Mouse (Mus musculus) c-Kit-positive CD71-positive TER-119-negative erythroid progenitor cells, embryonic 14.5 days (primary cell): ENCODE data around the gene Usp46.
"Not testable (repeated sequence)": the region's sequence is repeated elsewhere in the genome, so short reads cannot be mapped to it uniquely, and the experiment has no call there.

Experiments used
- DNase-seq: peaks from one replicate; pipeline ENCODE4 v3.0.0-alpha.2; 2013; ENCODE audit warnings: low read depth

The Usp46 gene

DNA sequence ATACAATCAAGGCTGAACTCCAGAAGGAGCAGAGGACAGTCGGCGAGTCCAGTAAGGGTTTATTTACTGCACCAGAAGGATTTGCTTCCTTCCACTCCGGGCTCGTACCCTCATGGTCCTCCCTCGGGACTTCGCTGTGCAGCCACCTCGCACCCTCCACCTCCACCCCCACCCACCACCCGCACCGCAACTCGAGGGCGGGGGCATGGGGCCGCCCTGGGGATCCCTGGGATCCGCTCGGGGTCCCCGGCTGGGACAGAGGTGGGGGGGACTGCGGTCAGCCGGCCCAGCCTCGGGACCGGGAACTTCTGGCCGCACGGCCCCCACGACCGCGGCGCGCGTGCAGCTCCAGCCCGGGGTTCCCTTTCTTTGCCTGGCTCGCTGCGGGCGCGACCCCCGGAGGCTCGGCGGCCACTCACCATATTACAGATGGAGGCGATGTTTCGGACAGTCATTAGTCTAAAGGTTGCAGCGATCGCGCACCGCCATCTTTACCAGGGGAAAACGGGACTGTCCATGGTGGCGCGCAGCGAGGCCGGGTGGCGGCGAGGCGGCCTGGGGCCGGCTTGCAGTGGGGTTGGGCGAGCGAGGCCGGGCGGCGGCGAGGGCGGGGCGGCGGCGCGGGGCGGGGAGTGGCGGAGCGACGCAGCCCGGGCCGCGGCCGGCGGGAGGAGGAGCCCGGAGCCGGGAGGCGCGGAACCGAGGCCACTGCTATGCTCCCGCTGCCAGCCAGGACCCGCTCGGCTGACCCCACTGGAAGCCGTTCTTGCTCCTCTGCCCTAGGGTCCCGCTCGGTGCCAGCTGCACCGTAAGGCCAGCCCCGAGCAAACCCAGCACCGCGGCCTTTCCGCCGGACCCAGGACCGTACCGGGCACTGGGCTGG lies at the start of gene Usp46:
Gene Usp46 (minus strand): TSS at position 601 of the 883 bp plus-strand sequence.
- peak; percentile 54 for DNase-seq

DNA sequence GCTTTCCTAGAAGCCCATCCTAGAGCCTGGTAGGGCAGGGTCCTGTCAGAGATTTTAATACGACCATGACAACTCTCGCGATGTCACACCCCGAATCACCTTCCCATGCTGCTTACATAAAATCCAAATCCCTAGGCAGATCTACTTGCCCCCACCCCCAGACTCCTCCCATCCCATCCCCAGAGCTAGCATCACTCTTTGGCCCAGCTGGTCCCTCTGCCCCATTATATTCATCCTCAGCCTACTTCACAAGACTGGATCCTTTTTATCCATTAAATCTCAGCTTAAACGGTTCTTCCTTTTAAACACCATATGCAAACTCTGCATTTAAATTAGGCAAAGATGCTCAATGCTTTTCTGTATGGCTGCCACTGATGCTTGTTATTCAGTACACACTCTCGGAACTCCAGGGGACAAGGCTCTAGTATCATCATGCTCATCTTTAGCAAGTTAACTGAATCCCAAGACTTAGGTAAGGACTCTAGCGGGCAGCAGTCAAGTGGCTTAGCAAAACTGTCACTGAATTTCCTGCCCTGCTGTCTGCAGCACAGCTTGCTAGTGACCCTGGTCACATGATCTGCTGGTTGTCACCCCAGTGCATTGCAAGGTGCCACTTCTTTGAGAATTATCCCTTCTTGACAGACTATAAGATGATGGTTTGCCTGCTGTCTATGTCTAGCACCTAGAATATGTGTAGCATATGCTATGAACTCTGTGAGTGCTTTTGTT lies 45.9 kb upstream of the Usp46 start:
- no peak for DNase-seq

DNA sequence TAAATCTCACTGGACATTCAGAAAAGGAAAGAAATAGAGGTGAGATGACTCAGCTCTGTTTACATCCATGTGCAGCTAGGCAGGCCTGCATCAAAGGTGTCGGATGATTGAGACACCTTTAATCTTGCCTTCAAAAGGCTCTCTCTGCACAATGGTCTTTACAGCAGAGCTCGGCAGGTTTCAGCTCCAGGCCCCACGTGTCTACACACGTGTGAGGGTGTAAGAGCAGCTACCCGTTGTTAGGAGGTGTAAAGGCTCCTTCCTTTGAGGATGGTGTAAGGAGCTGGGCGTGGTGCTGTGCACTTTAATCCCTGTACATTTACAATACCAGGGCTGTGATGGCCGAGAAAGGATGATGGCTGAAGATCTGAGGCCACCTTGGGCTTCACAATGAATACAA lies 37.2 kb upstream of the Usp46 start:
- no peak for DNase-seq

DNA sequence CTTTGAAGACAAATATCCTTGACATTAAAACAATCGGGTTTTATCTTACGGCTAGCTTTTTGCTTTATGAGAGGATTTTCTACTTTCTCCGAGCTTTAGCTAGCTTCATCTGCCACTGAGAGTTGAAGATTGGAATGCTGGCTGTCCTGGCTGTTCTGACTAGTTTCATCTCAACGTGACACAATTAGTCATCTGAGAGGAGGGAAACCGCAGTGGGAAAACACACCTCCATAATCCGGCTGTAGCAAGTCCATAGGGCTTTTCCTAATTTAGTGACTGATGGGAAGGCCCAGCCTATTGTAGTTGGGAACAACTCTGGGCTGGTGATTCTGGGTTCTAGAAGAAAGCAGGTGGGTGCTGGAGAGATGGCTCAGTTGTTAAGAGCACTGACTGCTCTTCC lies 33.5 kb upstream of the Usp46 start:
- no peak for DNase-seq

DNA sequence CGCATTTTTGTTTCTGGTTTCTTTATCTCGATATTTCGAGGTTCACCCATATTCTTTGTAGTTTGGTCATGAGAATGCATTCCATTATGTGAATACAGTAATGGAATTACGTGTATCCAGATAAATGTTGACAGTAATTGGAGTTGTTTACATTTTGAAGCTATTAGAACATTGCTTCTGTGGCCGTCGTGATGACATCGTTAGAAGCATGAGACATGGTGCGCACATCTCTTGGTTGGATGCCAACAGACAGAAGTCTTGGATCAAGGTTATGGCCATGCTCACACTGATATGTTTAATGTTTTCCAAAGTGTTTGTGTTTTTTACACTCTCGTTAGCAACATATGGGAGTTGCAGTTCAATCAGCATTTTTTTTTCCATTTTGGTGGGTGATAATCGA lies 30.8 kb upstream of the Usp46 start:
- DNase-seq, result no peak

DNA sequence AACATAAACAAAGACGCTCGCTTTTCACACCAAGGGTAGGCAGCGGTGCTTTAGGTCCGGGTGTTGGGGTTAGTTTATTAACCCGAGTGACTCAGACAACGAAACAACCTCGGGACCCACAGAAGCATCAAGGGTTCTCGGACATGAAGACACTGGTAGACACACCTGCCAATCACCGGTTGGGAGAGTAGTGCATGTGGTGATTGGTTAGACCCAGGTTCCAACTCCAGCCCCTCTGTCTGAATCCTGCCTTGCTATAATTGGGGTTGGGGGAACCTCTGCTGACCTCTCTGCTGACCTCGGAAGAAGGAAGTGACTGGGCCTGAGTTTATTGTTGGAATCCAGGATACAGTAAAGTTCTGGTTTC lies 29.6 kb upstream of the Usp46 start:
- no peak for DNase-seq

DNA sequence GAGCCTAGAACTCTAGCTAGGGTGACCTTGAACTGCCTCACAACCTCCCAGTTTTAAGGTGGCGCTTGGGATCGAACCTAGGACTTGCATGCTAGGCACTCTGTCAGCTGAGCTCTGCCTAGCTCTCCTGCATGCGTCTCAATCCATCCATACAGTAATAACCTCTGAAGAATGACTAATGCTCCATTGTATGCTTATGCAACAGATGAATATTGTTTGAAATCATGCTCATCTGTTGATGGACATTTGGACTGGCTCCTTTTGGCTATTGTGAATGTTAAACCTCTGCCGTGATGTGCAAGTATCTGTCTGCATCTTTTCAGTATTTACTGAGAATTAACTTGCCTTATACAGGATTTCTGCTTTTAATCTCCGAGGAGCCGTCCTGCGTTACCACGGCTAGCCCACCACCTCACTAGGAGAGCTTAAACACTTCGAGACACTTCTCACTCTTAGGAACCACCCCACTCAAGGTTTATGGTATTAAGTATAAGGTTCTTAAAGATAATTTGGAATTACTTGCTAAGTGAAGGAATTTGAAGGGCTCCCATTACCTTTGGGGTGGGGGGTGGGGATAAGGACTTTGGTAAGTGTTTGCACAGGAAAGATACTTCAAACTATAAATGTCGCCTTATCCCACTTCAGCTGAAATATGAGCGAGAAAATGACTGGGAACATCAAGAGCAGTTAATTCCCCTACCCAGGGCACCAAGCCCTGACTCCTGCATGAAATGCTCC lies 29.1 kb upstream of the Usp46 start:
- no peak for DNase-seq

DNA sequence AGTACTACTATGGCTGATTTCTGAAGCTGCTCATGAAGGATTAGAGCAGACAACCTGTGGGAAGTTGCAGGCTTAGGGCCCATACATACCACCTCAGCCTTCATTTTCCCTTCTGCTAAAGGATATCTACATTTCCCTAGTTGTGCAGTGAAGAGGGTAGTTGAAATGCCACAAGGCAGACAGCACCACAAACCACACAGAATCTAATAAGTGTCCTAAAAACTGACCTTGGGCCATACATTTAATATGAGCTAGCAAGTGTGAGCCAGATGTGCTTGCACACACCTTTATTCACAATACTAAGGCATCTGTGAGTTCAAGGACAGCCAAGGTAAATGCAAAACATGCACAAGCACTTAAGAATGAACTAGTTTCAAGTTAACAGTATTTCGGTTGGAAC lies 27.8 kb upstream of the Usp46 start:
- no peak for DNase-seq

DNA sequence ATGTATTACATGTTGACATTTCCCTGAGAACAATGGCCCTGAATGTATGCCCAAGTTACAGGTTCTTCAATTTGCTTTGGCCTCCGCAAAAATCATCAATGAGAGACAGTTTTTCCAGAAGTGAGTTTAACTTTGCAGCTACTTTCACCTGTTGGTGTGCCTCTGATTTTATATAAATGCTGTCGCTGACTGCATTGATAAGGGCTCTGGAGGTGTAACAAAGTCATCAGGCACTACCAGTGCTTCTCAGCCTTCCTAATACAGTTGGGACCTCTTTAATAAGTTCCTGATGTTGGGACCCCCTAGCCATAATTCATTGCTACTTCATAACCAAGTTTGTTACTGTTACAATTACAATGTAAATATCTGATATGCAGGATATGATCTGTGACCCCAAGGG lies 27.4 kb upstream of the Usp46 start:
- no peak for DNase-seq

DNA sequence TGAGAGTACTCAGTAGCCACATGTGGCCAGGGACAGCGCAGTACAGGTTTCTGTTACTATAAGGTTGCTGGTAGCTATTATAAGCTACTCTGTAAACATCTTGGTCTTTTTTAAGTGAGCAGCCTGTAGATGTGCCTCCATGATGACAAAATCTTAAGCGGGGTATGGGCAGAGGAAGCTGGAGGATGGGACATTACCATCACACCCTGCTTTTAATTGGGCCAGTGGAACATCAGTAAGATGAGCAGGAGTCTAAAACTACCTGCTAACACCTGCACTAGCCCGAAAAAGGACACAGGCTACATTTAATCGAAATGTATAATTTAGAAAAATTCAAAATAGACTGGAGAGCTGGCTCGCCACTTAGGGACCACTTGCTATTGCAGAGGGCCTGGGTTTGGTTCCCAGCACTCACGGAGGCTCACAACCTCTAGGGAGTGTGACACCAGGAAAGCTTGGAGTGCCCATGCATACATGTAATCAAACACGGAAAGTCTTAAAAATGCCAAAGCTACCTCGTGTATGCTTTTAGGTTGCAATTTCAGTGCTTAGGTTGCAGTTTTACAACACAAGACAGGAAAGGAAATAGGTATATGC lies 26.7 kb upstream of the Usp46 start:
- DNase-seq, result no peak

DNA sequence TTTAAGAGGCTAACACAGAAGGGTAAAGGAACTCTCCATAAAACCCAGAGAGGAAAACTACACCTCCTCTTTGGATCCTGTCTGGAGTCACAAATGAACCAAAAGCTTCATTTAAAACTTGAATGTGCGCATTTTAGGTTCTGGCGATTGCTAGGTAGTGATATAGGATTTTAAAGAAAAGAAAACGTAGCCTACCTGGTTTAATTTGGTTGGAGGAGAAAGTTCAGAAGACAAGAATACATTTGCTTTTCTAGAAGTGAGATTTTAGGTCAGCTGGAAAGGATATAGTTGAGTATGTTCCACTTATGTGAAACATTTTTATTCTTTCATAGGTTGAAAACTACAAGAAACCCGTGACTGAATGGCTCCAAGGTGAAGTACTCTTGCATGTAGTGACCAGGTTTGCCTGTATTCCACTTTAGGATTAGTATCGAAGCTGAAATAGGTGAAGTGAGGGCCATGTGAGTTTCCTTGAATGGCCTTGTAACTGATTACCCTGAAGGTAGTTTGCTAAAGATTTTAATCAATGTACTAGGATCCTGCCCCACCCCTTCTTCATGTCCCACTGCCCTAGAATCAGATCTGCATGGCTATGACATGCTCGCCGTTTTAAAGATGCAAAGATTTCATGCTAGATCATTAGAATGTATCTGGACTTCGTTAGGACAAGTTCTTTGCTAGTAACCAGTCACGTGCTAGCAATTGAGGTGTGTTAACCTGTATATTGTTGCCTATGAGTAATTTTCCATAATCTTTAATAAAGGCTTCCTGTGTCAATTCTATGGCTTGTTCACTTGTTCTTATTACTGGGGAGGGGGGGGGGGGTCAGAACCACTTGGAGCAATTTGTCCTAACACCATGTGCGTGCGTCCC lies 25.6 kb upstream of the Usp46 start:
- no peak for DNase-seq

DNA sequence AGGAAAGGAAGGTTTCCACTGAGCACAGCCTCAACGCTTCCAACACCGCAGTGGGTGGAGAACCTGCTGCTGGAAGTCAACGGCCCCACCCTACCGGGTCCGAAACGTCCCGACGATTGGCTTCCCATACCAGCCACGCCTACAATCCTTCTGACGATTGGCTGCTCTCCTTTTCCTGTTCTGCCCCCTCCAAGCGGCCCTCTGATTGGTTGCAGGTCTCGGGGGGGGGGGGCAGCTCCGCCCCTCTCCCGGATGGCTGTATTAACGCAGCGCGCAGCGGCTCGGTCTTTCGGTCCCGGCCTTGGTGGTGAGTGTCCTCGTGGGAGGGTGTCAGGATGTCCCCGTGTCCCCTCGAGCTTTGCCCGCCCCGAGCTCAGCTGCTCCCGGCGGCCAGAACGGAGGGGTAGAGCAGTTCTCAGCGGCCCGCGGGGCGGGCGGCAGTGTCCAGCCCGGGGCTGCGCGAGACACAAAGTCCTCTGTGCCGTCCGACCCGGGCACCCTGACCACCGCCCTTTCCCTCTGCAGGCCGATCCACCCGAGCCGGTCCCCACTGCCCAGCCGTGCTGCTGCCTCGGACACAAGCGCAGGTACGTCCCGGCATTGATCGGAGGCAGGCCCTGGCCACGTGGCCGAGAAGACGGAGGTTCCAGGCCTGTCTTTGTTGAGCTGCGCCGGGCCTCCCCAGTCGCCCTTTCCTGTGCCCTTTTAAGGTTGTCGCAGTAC lies 24.8 kb upstream of the Usp46 start:
- peak; percentile 95 for DNase-seq

DNA sequence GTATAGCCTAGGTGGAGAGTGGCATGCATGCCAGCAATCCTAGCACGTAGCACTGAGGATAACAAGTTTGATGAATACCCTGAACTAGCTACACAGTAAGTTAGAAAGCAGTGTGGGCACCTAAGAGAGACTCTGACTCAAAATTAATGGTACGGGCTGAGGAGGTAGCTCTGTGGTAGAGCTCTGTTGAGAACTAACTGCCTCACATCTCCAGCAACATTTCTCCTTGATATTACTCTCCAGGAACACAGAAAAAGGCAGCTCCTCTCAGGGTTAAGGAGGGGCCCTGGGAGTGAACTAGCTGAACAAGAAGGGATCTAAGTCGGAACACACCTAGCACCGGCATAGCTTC lies 24.2 kb upstream of the Usp46 start:
- no peak for DNase-seq

DNA sequence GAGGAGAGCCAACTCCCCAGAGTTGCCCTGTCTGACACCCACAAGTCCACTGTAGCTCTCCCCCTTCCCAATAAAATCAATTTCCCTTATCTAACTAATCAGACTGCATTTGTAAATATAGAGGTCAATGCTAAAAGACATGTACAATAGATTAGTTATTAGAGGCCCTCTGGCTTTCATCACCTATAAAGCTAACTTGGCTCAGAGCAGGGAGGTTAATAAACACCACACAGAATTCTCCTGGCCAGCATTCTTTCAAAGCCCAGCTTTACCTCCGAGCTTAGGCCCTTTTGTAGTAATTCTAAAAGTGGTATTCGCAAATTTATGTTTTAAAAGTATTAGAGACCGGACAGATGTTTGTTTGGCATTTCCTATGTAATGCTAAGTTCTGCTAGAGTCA lies 21.4 kb upstream of the Usp46 start:
- DNase-seq, result no peak

DNA sequence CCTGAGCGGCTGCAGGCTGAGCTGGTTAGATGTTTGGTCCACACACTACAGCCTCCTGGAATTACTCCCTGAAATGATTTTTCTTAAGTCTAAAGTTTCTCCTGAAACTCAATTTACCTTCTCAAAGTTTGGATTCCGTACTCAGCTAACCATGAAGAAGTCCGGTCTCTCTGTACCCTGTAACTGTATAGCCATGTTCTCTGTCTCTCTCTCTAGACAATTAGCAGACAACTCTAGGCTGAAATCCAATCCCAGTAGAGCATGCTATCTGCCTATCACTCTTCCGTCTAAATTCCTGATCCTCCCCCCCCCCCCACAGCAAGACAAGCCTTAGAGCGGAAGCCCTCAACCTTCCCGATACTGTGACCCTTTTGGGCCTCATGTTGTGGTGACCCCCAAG lies 13.5 kb upstream of the Usp46 start:
- no peak for DNase-seq

DNA sequence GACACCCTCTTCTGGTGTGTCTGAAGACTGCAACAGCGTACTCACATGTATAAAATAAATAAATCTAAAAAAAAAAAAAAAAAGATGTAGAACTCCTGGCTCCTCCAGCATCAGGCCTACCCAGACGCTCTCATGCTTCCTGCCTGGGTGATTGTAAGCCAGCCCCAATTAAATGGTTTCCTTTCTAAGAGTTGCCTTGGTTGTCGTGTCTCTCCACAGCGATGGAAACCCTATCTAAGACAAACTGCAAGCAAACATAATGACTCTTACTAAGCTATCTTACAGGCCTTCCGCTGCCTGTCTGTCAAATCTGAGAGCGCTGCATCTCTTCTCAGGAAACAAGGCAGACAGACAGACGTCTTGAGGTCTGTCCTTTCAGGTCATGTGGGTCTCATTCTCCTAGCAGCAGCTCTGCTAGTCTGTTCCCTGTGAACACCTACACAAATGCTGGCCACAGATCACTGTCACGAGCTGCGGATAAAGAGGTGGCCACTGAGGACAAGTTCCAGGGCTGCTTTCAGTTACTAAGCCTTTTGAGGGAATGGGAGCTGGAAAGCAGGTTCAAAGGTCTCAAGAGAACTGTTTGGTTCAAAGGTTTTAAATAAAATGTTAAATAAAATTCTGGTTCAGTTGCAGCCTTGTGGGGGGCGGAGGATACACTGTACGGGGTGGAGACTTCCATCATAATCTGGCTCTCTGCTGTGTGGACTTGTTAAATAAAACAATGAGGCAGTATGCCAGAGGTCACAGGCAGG lies 10.8 kb upstream of the Usp46 start:
- no peak for DNase-seq

DNA sequence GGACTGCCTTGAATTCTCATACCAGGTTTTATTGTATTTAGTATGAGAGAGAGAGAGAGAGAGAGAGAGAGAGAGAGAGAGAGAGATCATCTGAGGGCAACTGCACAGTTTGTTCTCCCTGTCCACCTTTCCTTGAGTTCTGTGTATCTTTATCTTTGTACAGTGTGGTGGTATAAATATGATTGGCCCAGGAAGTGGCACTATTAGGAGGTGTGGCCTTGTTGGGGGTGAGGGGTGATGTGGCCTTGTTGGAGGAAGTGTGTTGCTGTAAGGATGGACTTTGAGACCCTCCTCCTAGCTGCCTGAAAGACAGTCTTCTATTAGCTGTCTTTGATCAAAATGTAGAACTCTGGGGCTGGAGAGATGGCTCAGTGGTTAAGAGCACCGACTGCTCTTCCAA lies 10.2 kb upstream of the Usp46 start:
- no peak for DNase-seq

DNA sequence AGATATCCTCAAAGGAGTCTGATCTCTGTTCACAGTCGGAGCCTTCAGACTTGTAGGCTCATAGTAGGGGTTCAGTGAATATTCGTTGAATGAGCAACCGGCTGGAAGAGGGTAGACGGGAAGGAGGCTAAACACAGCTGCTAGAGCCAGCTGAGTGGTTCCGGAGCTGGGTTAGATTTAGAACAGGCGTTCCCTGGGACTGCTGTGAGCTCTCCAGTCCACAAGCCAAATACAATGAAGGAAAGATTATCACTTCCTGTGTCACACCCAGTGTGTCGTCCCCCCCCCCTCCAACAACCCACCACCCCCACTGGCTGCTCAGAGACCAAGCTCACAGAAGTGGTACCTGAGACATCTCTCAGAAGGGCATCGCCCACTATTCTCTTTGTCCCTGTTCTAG lies 9.7 kb upstream of the Usp46 start:
- DNase-seq, result no peak

DNA sequence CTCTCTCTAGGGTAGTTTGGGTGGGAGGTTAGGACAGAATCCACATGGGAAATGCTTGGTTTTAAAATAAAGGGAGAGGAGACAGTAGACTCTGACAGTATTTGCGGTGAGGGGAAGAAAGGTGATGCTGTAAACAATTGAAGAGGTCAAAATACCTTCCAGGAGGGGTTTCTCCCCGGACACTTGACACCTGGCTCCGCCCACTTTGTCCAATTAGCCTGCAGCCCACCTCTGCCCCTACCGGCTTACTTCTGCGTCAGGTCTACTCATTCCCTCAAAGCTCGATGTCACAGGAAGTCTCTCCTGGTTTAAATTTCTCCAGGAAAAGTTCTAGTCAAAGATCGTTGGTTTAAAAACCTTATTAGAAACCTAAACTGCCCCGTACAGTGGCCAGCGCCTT lies 8.5 kb upstream of the Usp46 start:
- DNase-seq, result no peak

DNA sequence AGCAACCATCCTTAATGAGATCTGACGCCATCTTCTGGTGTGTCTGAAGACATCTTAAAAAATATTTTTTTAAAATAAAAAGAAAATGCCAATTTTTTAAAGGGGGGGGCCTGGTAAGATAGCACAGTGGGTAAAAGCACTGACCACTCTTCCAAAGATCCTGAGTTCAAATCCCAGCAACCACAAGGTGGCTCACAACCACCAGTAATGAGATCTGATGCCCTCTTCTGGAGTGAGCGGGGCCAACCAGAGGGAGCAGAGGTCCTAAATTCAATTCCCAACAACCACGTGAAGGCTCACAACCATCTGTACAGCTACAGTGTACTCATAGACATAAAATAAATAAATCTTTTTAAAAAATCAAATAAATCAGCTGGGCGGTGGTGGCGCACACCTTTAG lies 2.3 kb upstream of the Usp46 start:
- not testable (repeated sequence) for DNase-seq
